Mouse (Mus musculus) bone marrow macrophage, adult 2 months (primary cell): ENCODE measurements at regions not wholly inside any gene's neighbourhood (a gene's known extent, or its start where the extent isn't known, plus 50 kb on each side); places are given as distances from the start of the nearest gene placed in this dataset.

Experiments
- CTCF ChIP-seq: IDR thresholded peaks from 2 replicates; pipeline ENCODE4 v1.5.1; 2012; ENCODE audit warnings: low read depth, mild to moderate bottlenecking, low read length, moderate library complexity
- POLR2A ChIP-seq: IDR thresholded peaks from 2 replicates; pipeline ENCODE4 v1.6.1; 2012; ENCODE audit warnings: mild to moderate bottlenecking, low read depth, low read length, borderline replicate concordance

DNA sequence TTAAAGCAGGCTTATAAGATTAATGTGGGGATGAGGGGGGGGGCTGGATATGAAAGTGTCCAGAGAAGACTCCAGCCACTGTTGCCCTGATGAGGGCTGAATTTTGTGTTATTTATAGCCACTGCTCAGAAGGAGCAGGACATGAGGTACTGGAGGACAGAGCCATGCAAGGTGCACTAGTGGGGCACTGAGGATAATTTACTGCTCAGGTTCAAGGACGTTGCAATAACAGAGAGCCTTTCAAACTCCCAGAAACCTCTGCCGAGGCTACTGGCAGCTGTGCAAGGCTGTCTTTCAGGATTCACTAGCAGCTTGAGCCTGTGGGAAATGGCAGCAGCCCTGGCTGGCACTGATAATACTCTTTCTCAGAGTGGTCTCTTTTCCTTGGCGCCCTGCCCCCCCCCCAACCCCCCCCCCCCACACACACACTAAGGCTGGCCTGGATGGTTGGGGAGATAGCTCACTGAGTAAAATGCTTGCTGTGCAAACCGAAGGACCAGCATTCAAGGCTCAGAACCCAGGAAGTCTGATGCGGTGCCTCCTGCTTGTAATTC is 416.7 kb upstream of the Ercc4 start:
- TF ChIP-seq CTCF (no peak), POLR2A (no peak)
